Mouse (Mus musculus) thymus, adult 2 months (tissue): ENCODE measurements around the gene Misp.

ENCODE experiments used
- CTCF ChIP-seq: fragments of 200-500 bp; IDR thresholded peaks from 2 replicates; pipeline ENCODE4 v1.5.1; 2012; ENCODE audit warnings: mild to moderate bottlenecking, control low read depth, low read length, moderate library complexity, borderline replicate concordance; ENCODE audit not compliant: control insufficient read depth, poor library complexity, insufficient read depth; ENCODE audit errors: extremely low read depth
- POLR2A ChIP-seq: fragments of 200-500 bp; IDR thresholded peaks from 2 replicates; pipeline ENCODE4 v1.6.1; 2012; ENCODE audit warnings: mild to moderate bottlenecking, low read length, control low read depth, moderate library complexity; ENCODE audit not compliant: control insufficient read depth, poor library complexity, insufficient read depth; ENCODE audit errors: extremely low read depth

DNA sequence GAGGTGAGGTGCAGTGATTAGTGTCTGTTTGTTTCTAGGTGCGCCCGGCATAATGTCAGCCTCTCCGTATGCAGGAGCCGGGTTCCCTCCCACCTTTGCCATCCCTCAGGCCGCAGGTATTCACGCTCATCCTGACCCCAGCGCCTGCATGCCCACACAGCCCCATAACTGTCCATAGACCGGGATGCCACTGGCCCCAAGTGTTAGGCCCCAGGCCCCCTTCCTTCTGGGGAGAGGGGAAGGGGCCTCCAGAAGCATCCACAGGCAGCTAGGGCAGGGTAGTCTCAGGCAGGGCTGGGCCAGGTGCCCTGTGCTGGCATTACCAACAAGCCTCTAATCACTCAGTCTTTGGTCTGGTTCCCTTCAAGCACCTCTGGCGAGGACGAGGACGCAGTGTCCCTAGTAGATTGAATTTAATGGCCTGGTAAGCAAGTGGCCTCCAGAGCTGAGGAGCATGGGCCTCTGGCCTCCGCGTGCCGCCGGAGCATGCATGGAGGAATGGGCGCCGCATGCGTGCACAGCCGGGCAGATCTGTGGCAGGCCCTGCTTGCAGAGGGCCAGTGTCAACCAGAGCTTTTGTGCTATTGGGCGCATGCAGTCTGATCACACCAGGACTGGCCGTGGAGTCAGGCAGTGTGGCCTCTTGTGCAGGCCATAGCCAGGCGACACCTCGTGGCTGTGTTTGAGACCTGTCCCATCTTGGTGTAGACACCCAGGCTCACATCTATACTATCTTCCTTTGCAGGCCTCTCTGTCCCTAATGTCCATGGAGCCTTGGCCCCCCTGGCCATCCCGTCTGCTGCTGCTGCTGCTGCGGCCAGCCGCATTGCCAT lies 39.5 kb downstream of the Misp start:
- no peak for TF ChIP-seq POLR2A
- TF ChIP-seq CTCF: no peak
